Mouse (Mus musculus) small intestine, adult 2 months (tissue): ENCODE measurements around the gene Atp2b1. TPM values are rescaled to one million over a fixed set of nuclear protein-coding genes. Genes with fewer than 3 reads are reported as not detected.

Source experiments
- H3K27ac ChIP-seq: fragments of 200-500 bp; 2 replicates; pipeline ENCODE4 v1.5.1; 2012; ENCODE audit warnings: low read depth, low read length, control low read depth, inconsistent platforms; ENCODE audit not compliant: insufficient read depth
- H3K27me3 ChIP-seq: fragments of 200-500 bp; 2 replicates; pipeline ENCODE4 v1.6.1; 2012; ENCODE audit warnings: mild to moderate bottlenecking, moderate library complexity, low read length, inconsistent platforms; ENCODE audit not compliant: control insufficient read depth, insufficient read depth
- H3K36me3 ChIP-seq: fragments of 200-500 bp; 2 replicates; pipeline ENCODE4 v1.6.1; 2012; ENCODE audit warnings: mild to moderate bottlenecking, low read length, control low read depth, inconsistent platforms; ENCODE audit not compliant: control insufficient read depth, insufficient read depth
- H3K4me1 ChIP-seq: fragments of 200-500 bp; 2 replicates; pipeline ENCODE4 v1.6.1; 2012; ENCODE audit warnings: low read length, inconsistent platforms, mixed read lengths; ENCODE audit not compliant: control insufficient read depth, insufficient read depth, insufficient read length
- H3K4me3 ChIP-seq: fragments of 200-500 bp; 2 replicates; pipeline ENCODE4 v1.5.1; 2012; ENCODE audit warnings: low read depth, mild to moderate bottlenecking, control low read depth, inconsistent platforms, low read length, moderate library complexity
- CTCF ChIP-seq: fragments of 200-500 bp; IDR thresholded peaks from 2 replicates; pipeline ENCODE4 v1.5.1; 2012; ENCODE audit warnings: low read depth, mild to moderate bottlenecking, control low read depth, inconsistent platforms, low read length, moderate library complexity, mixed read lengths; ENCODE audit not compliant: insufficient replicate concordance, insufficient read length; ENCODE audit errors: extremely low read depth
- POLR2A ChIP-seq: fragments of 200-500 bp; IDR thresholded peaks from 2 replicates; pipeline ENCODE4 v1.6.1; 2012; ENCODE audit warnings: low read depth, mild to moderate bottlenecking, control low read depth, inconsistent platforms, low read length, moderate library complexity
- WGBS: fragments of 180-500 bp; shearing (Covaris S2); methylation state at CpG from one replicate; pipeline ENCODE4 v1.1.7; 2018; 5-methylcytosine and 5-hydroxymethylcytosine counted together
- polyA plus RNA-seq: library from polyadenylated mRNA; depleted of rRNA; stranded (reverse); fragments of >200 nt; gene quantifications from 2 replicates; pipeline ENCODE4 v1.2.3, GENCODE M21; 2012

Gene Atp2b1
- polyA plus RNA-seq, 1 experiment, result 4.1 TPM

- H3K27me3 ChIP-seq, result no peaks in the 10 kb centered on the region
- H3K36me3 ChIP-seq, result no peaks in the 10 kb centered on the region
- H3K4me3 ChIP-seq, result no peak overlapping the region
- H3K4me1 ChIP-seq, result peaks cover 5% of the 10 kb centered on the region
- 39% methylated on average over 1 of the region's 1 CpGs for WGBS
- no peak overlapping the region for H3K27ac ChIP-seq
- TF ChIP-seq POLR2A (no peak), CTCF (no peak)
Observed at GRCm38 (mm10) chr10:98949750-98950149, 35.5 kb downstream of the Atp2b1 start.

- Histone ChIP-seq H3K4me1 (peaks cover 5% of the 10 kb centered on the region), H3K27me3 (no peaks in the 10 kb centered on the region), H3K27ac (no peak overlapping the region), H3K36me3 (no peaks in the 10 kb centered on the region), H3K4me3 (no peak overlapping the region)
- WGBS, result 72% methylated on average over 17 of the region's 17 CpGs
- no peak for TF ChIP-seq POLR2A
- no peak for TF ChIP-seq CTCF
Observed at GRCm38 (mm10) chr10:98951286-98952270, 37.4 kb downstream of the Atp2b1 start.

- WGBS, result 80% methylated on average over 12 of the region's 12 CpGs
- Histone ChIP-seq H3K36me3 (no peaks in the 10 kb centered on the region), H3K27ac (no peak overlapping the region), H3K4me3 (no peak overlapping the region), H3K27me3 (no peaks in the 10 kb centered on the region), H3K4me1 (peaks cover 5% of the 10 kb centered on the region)
- TF ChIP-seq POLR2A (no peak), CTCF (no peak)
Observed at GRCm38 (mm10) chr10:98954230-98954993, 40.2 kb downstream of the Atp2b1 start.

GRCm38 (mm10) chr10:98956124-98956523, 41.9 kb downstream of the Atp2b1 start:
- no peak for TF ChIP-seq POLR2A
- no peak for TF ChIP-seq CTCF
- Histone ChIP-seq H3K4me1 (peaks cover 3% of the 10 kb centered on the region; the same call in 1 of the 2 replicates), H3K36me3 (no peaks in the 10 kb centered on the region), H3K4me3 (no peak overlapping the region), H3K27me3 (no peaks in the 10 kb centered on the region), H3K27ac (no peak overlapping the region)
- 92% methylated on average over 3 of the region's 3 CpGs for WGBS

GRCm38 (mm10) chr10:98958752-98959151, 44.5 kb downstream of the Atp2b1 start:
- Histone ChIP-seq H3K27me3 (no peaks in the 10 kb centered on the region), H3K36me3 (no peaks in the 10 kb centered on the region), H3K27ac (no peak overlapping the region), H3K4me1 (peaks cover 5% of the 10 kb centered on the region; the same call in 1 of the 2 replicates), H3K4me3 (no peak overlapping the region)
- no peak for TF ChIP-seq CTCF
- TF ChIP-seq POLR2A, result no peak
- 80% methylated on average over 4 of the region's 4 CpGs for WGBS

- no peaks in the 10 kb centered on the region for H3K36me3 ChIP-seq
- H3K4me1 ChIP-seq, result peaks cover 5% of the 10 kb centered on the region; the same call in 1 of the 2 replicates
- H3K27me3 ChIP-seq, result no peaks in the 10 kb centered on the region
- WGBS, result 81% methylated on average over 6 of the region's 6 CpGs
- TF ChIP-seq POLR2A, result no peak
- TF ChIP-seq CTCF, result no peak
- H3K27ac ChIP-seq, result no peak overlapping the region
- H3K4me3 ChIP-seq, result no peak overlapping the region
Observed at GRCm38 (mm10) chr10:98959385-98959784, 45.2 kb downstream of the Atp2b1 start.
